In the genomic region with DNA sequence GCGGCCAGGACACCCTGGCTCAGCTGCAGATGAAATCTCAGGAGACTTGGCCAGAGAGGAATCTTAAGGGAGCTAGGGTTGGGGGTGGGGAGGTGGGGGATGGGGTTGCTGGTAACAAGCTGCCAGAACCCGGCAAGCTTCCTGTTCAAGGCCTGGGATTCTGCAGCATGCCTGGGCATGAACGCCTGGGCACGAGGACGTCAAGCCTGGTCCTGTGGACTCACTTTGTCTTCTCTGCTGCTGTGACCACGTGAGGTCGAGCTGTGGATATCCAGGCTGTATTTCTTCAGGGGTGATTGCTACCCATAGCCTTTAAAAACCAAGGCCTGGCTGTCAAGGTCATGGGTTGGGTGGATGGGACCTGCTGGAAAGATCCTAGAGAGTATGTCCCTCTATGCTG, we compare ENCODE assay signal across 13 mouse cellular contexts.
DNase-seq lines count a peak whose midpoint lies in the region; ATAC-seq lines count a peak whose summit lies in the region.
"Had no signal": no experiment of that assay in that cellular context is flagged by ENCODE, and none has a peak within 500 bp of the region (broad histone marks: within the 10 kb centered on the region; RNA-seq: fewer than 3 reads in every experiment).

No protein-coding gene starts in this region.

- H3K4me3 ChIP-seq in forebrain, embryonic 14.5 days (ENCODE audit: low read depth, low read length), result no peak overlapping the region
- H3K4me3 ChIP-seq in forebrain, embryonic 13.5 days, result no peak overlapping the region

- no peaks in the 10 kb centered on the region for H3K9me3 ChIP-seq in forebrain, embryonic 14.5 days (replicated peaks; ENCODE audit: control insufficient read depth, low read length)
- H3K9me3 ChIP-seq in forebrain, embryonic 13.5 days (replicated peaks), result no peaks in the 10 kb centered on the region

- H3K9ac ChIP-seq in forebrain, embryonic 14.5 days (ENCODE audit: low read length), result no peak overlapping the region
- no peak overlapping the region for H3K9ac ChIP-seq in forebrain, embryonic 13.5 days

- no peak for DNase-seq in forebrain, embryonic 14.5 days (ENCODE audit: low spot score)
- peak; percentile 72 for DNase-seq in urinary bladder, postnatal 14 days (ENCODE audit: low spot score)
- DNase-seq in urinary bladder, adult 2 months (ENCODE audit: low spot score), result no peak
- DNase-seq in ZHBTc4 (ENCODE audit: low read depth, low spot score), result peak; percentile 91
- no peak for DNase-seq in spleen, postnatal 10 days (ENCODE audit: low spot score in 2 of 2)
- DNase-seq: cerebellum, adult 18-20 months; lung, adult 18-20 months; spleen, adult 18-20 months; thymus, postnatal 14 days had no signal

- 0 out of 2 replicates have a peak, but pooled peaks cover 3% of the 10 kb centered on the region for H3K36me3 ChIP-seq in forebrain, embryonic 14.5 days (ENCODE audit: control insufficient read depth, insufficient read depth, low read length)
- peaks cover 8% of the 10 kb centered on the region; the same call in 1 of the 2 replicates for H3K36me3 ChIP-seq in forebrain, embryonic 13.5 days (ENCODE audit: poor library complexity, severe bottlenecking)

- no peak for ATAC-seq in forebrain, embryonic 14.5 days
- ATAC-seq in forebrain, embryonic 13.5 days, result no peak
- ATAC-seq in inflammation-experienced regulatory T-cells, adult 6 months, result no peak
- ATAC-seq: activated CD4-positive, CD25-positive, alpha-beta regulatory T cell, adult 4 months; intestine, embryonic 16.5 days had no signal

- no peak overlapping the region for H3K4me2 ChIP-seq in forebrain, embryonic 14.5 days (ENCODE audit: low read length)
- no peak overlapping the region for H3K4me2 ChIP-seq in forebrain, embryonic 13.5 days

- 86% methylated on average over 7 of the region's 7 CpGs for WGBS in forebrain, embryonic 14.5 days
- 85% methylated on average over 7 of the region's 7 CpGs for WGBS in forebrain, embryonic 13.5 days

- peak overlapping the region; percentile 5; the same call in 1 of the 2 replicates for H3K27ac ChIP-seq in forebrain, embryonic 14.5 days (ENCODE audit: low read depth, low read length)
- H3K27ac ChIP-seq in forebrain, embryonic 13.5 days, result no peak overlapping the region

- peaks cover 8% of the 10 kb centered on the region for H3K4me1 ChIP-seq in forebrain, embryonic 14.5 days (ENCODE audit: control insufficient read depth, insufficient read depth, low read length)
- H3K4me1 ChIP-seq in forebrain, embryonic 13.5 days, result peaks cover 67% of the 10 kb centered on the region

- no peaks in the 10 kb centered on the region for H3K27me3 ChIP-seq in forebrain, embryonic 14.5 days (replicated peaks; ENCODE audit: control insufficient read depth, insufficient read depth, low read length)
- no peaks in the 10 kb centered on the region for H3K27me3 ChIP-seq in forebrain, embryonic 13.5 days

Comparison
In these comparisons a context has a peak if more than half of its experiments do, and no peak if none do; other contexts are left out.
1. DNase-seq: peak in urinary bladder, postnatal 14 days (single experiment) and ZHBTc4 (single experiment); none in forebrain, embryonic 14.5 days (single experiment), urinary bladder, adult 2 months (single experiment) and spleen, postnatal 10 days (0 of 2).